Mouse (Mus musculus) ES-Bruce4 (cell line): Measurements from ENCODE around the gene Mylk. TPM values are rescaled to one million over a fixed set of nuclear protein-coding genes. Genes with fewer than 3 reads are reported as not detected.

Experiments
- H3K27ac ChIP-seq: 2 replicates; pipeline ENCODE4 v1.5.1; 2012; ENCODE audit warnings: low read length, inconsistent platforms; ENCODE audit not compliant: insufficient read depth
- H3K27me3 ChIP-seq: 2 replicates; pipeline ENCODE4 v1.6.1; 2012; ENCODE audit warnings: mild to moderate bottlenecking, low read length, inconsistent platforms; ENCODE audit not compliant: control insufficient read depth, poor library complexity, insufficient read depth, severe bottlenecking
- H3K36me3 ChIP-seq: 2 replicates; pipeline ENCODE4 v1.6.1; 2012; ENCODE audit warnings: inconsistent platforms, mild to moderate bottlenecking, low read length, moderate library complexity; ENCODE audit not compliant: control insufficient read depth, poor library complexity, insufficient read depth, severe bottlenecking
- H3K4me1 ChIP-seq: one replicate; pipeline ENCODE4 v1.8.1; 2011; ENCODE audit warnings: low read length; ENCODE audit not compliant: control insufficient read depth, insufficient read depth
- H3K4me3 ChIP-seq: 2 replicates; pipeline ENCODE4 v1.5.1; 2011; ENCODE audit warnings: low read depth, mild to moderate bottlenecking, low read length
- H3K9ac ChIP-seq: 2 replicates; pipeline ENCODE4 v1.6.1; 2012; ENCODE audit warnings: low read depth, mild to moderate bottlenecking, inconsistent platforms; ENCODE audit not compliant: poor library complexity, severe bottlenecking
- H3K9me3 ChIP-seq: replicated peaks from 2 replicates; pipeline ENCODE4 v1.6.1; 2012; ENCODE audit warnings: mild to moderate bottlenecking, low read length, inconsistent platforms; ENCODE audit not compliant: control insufficient read depth, poor library complexity, insufficient read depth, severe bottlenecking
- CTCF ChIP-seq: IDR thresholded peaks from one replicate; pipeline ENCODE4 v1.8.1; 2011; ENCODE audit warnings: low read depth, low read length
- EP300 ChIP-seq: IDR thresholded peaks from 2 replicates; pipeline ENCODE4 v1.6.1; 2011; ENCODE audit warnings: low read depth, low read length; ENCODE audit not compliant: insufficient read depth
- POLR2A ChIP-seq: IDR thresholded peaks from one replicate; pipeline ENCODE4 v1.8.1; 2011; ENCODE audit warnings: low read length; ENCODE audit not compliant: insufficient read depth
- polyA plus RNA-seq: library from polyadenylated mRNA; stranded (reverse); fragments of >200 nt; gene quantifications from 2 replicates; pipeline ENCODE4 v1.2.4, GENCODE M21; 2011; ENCODE audit warnings: low read depth; ENCODE audit not compliant: missing spikeins, insufficient read depth, insufficient read length

The Mylk gene
- polyA plus RNA-seq, 1 experiment = 1.4 TPM

GRCm38 (mm10) chr16:34763959-34764591 is 19.1 kb downstream of the Mylk start:
- H3K27ac ChIP-seq = no peak overlapping the region
- H3K36me3 ChIP-seq = no peaks in the 10 kb centered on the region
- TF ChIP-seq EP300 = no peak
- no peak for TF ChIP-seq POLR2A
- no peak for TF ChIP-seq CTCF
- no peaks in the 10 kb centered on the region for H3K4me1 ChIP-seq
- H3K9me3 ChIP-seq = no peaks in the 10 kb centered on the region
- no peaks in the 10 kb centered on the region for H3K27me3 ChIP-seq
- no peak overlapping the region for H3K4me3 ChIP-seq
- H3K9ac ChIP-seq = no peak overlapping the region

- Histone ChIP-seq H3K4me3 (no peak overlapping the region), H3K9ac (no peak overlapping the region), H3K36me3 (no peaks in the 10 kb centered on the region), H3K4me1 (no peaks in the 10 kb centered on the region), H3K27ac (no peak overlapping the region), H3K27me3 (no peaks in the 10 kb centered on the region), H3K9me3 (no peaks in the 10 kb centered on the region)
- TF ChIP-seq EP300 (no peak), CTCF (no peak), POLR2A (no peak)
Measured at GRCm38 (mm10) chr16:34765666-34766065, 20.7 kb downstream of the Mylk start.

- Histone ChIP-seq H3K36me3 (no peaks in the 10 kb centered on the region), H3K4me1 (no peaks in the 10 kb centered on the region), H3K4me3 (no peak overlapping the region), H3K9me3 (no peaks in the 10 kb centered on the region), H3K27ac (no peak overlapping the region), H3K9ac (no peak overlapping the region), H3K27me3 (no peaks in the 10 kb centered on the region)
- TF ChIP-seq POLR2A = no peak
- no peak for TF ChIP-seq CTCF
- TF ChIP-seq EP300 = no peak
Measured at GRCm38 (mm10) chr16:34766193-34766592, 21.2 kb downstream of the Mylk start.

GRCm38 (mm10) chr16:34767443-34767842 is 22.4 kb downstream of the Mylk start:
- TF ChIP-seq EP300 (no peak), CTCF (no peak), POLR2A (no peak)
- Histone ChIP-seq H3K4me1 (no peaks in the 10 kb centered on the region), H3K27me3 (no peaks in the 10 kb centered on the region), H3K27ac (no peak overlapping the region), H3K9me3 (no peaks in the 10 kb centered on the region), H3K9ac (no peak overlapping the region), H3K4me3 (no peak overlapping the region), H3K36me3 (no peaks in the 10 kb centered on the region)

GRCm38 (mm10) chr16:34768436-34768835 is 23.4 kb downstream of the Mylk start:
- Histone ChIP-seq H3K9ac (no peak overlapping the region), H3K36me3 (no peaks in the 10 kb centered on the region), H3K9me3 (no peaks in the 10 kb centered on the region), H3K4me1 (no peaks in the 10 kb centered on the region), H3K4me3 (no peak overlapping the region), H3K27ac (no peak overlapping the region), H3K27me3 (no peaks in the 10 kb centered on the region)
- no peak for TF ChIP-seq POLR2A
- TF ChIP-seq CTCF = no peak
- TF ChIP-seq EP300 = no peak

- Histone ChIP-seq H3K9ac (no peak overlapping the region), H3K36me3 (no peaks in the 10 kb centered on the region), H3K9me3 (no peaks in the 10 kb centered on the region), H3K27ac (no peak overlapping the region), H3K4me1 (no peaks in the 10 kb centered on the region), H3K27me3 (no peaks in the 10 kb centered on the region), H3K4me3 (no peak overlapping the region)
- TF ChIP-seq POLR2A = no peak
- no peak for TF ChIP-seq EP300
- TF ChIP-seq CTCF = no peak
Measured at GRCm38 (mm10) chr16:34770127-34770526, 25.1 kb downstream of the Mylk start.
